Mouse (Mus musculus) left cerebral cortex, adult 2 months (tissue): ENCODE measurements around the gene Golph3. TPM values are rescaled to one million over a fixed set of nuclear protein-coding genes. Genes with fewer than 3 reads are reported as not detected.

Experiments used
- DNase-seq, 2 experiments: peaks; one replicate each; pipeline ENCODE4 v3.0.0; 2021 to 2022; ENCODE audit warnings: low spot score in 2 of 2, mixed read lengths in 1 of 2; ENCODE audit errors: extremely low spot score in 1 of 2
- H3K27ac ChIP-seq: fragments of 200-600 bp; 2 replicates; pipeline ENCODE4 v1.8.1; 2022
- H3K4me3 ChIP-seq: fragments of 200-600 bp; 2 replicates; pipeline ENCODE4 v1.8.1; 2022
- CTCF ChIP-seq: fragments of 200-600 bp; IDR thresholded peaks from 2 replicates; pipeline ENCODE4 v1.8.1; 2022; ENCODE audit warnings: antibody characterized with exemption, mild to moderate bottlenecking, moderate library complexity
- intact Hi-C: fragments of 180-260 bp; cut with DNase I; formaldehyde crosslinking; loops from one replicate; pipeline ENCODE4 v1.15.1; 2025
- total RNA-seq, 2 experiments: library from RNA; stranded (reverse); gene quantifications; 2 replicates each; pipeline ENCODE4 v1.2.3; 2021

Gene Golph3
- total RNA-seq, 2 experiments from 2014 or later = 103 to 108 TPM

- TF ChIP-seq CTCF = no peak
- intact Hi-C loops = no loop called here
Measured at GRCm38 (mm10) chr15:12346916-12347315, 25.7 kb downstream of the Golph3 start.

GRCm38 (mm10) chr15:12348950-12349349 is 27.7 kb downstream of the Golph3 start:
- intact Hi-C loops = no loop called here
- no peak for TF ChIP-seq CTCF
- H3K4me3 ChIP-seq = no peak overlapping the region
- H3K27ac ChIP-seq = no peak overlapping the region
- no peak for DNase-seq

More at GRCm38 (mm10) chr15:12346916-12347315, 25.7 kb downstream of the Golph3 start:
- H3K27ac ChIP-seq = no peak overlapping the region
- no peak overlapping the region for H3K4me3 ChIP-seq
- DNase-seq = no peak

DNA sequence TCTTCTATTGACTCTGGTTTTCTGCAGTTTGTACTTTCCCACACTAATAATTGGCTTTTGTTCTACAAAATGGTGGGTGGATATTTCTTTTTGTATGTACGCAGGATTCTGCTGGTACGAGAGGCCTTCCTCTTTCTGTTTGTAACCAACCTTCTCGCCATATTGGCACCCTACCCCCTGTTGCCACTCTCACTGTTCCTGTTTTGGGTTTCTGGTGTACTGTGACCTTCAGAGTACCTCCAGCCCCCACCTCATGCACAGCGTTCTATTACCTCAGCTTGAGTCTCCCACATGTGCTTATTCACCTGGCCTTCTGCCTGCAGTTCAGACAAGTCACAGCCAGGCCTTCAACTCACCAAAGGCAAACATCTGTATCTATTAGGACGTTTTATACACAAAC is 28.6 kb downstream of the Golph3 start:
- intact Hi-C loops = no loop called here
- TF ChIP-seq CTCF = no peak
- no peak for DNase-seq
- no peak overlapping the region for H3K4me3 ChIP-seq
- H3K27ac ChIP-seq = no peak overlapping the region

DNA sequence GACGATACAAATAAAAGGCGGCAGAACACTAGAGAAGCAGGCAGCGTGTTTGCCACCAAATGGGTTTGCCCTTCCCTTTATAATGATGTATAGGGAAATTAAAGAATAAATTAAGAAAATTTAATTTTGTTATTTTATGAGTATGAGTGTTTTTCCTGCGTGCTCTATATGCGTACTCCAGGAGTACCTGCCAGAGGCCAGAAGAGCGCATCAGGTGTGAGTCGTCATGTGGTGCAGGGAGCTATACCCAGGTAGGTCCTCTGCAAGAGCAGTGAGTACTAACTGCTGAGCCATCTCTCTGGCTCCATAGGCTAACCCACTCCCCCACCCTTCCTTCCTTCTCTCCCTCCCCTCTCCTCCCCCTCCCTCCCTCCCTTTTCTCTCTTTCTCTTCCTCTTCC is 30.2 kb downstream of the Golph3 start:
- no peak overlapping the region for H3K27ac ChIP-seq
- H3K4me3 ChIP-seq = no peak overlapping the region
- intact Hi-C loops = no loop called here
- DNase-seq = no peak
- TF ChIP-seq CTCF = no peak

GRCm38 (mm10) chr15:12354281-12354810 is 33.1 kb downstream of the Golph3 start:
- H3K4me3 ChIP-seq = no peak overlapping the region
- no peak for DNase-seq
- no peak overlapping the region for H3K27ac ChIP-seq
- intact Hi-C loops = no loop called here
- peak; percentile 7; the same call in 1 of the 2 replicates for TF ChIP-seq CTCF

GRCm38 (mm10) chr15:12355261-12355660 is 34.0 kb downstream of the Golph3 start:
- intact Hi-C loops = no loop called here
- no peak for DNase-seq
- H3K27ac ChIP-seq = no peak overlapping the region
- no peak for TF ChIP-seq CTCF
- H3K4me3 ChIP-seq = no peak overlapping the region

- Histone ChIP-seq H3K27ac (no peak overlapping the region), H3K4me3 (no peak overlapping the region)
- intact Hi-C loops = no loop called here
- DNase-seq = no peak
- TF ChIP-seq CTCF = no peak
Measured at GRCm38 (mm10) chr15:12355907-12356306, 34.7 kb downstream of the Golph3 start.

DNA sequence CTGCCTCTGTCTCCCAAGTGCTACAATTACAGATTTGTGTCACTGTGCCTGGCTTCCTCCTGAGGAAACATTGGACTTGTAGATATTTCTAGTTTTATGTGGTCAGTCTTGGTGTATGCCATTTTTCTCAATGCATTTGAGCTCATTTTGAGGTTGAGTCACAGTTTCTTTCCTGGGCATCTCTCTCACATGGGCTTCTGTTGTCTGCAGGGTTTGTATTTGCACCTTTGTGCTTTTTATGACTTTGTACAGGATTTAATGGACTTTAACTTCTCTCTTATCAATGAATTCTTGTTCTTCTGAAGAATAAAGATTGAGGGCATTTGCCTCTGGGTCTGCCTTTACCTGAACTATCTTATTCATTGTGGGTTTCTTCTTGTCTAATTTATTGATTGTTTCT is 36.2 kb downstream of the Golph3 start:
- no peak for DNase-seq
- intact Hi-C loops = no loop called here
- Histone ChIP-seq H3K4me3 (no peak overlapping the region), H3K27ac (no peak overlapping the region)
- no peak for TF ChIP-seq CTCF

GRCm38 (mm10) chr15:12358384-12358783 is 37.1 kb downstream of the Golph3 start:
- DNase-seq = no peak
- TF ChIP-seq CTCF = no peak
- H3K27ac ChIP-seq = no peak overlapping the region
- intact Hi-C loops = no loop called here
- H3K4me3 ChIP-seq = no peak overlapping the region

DNA sequence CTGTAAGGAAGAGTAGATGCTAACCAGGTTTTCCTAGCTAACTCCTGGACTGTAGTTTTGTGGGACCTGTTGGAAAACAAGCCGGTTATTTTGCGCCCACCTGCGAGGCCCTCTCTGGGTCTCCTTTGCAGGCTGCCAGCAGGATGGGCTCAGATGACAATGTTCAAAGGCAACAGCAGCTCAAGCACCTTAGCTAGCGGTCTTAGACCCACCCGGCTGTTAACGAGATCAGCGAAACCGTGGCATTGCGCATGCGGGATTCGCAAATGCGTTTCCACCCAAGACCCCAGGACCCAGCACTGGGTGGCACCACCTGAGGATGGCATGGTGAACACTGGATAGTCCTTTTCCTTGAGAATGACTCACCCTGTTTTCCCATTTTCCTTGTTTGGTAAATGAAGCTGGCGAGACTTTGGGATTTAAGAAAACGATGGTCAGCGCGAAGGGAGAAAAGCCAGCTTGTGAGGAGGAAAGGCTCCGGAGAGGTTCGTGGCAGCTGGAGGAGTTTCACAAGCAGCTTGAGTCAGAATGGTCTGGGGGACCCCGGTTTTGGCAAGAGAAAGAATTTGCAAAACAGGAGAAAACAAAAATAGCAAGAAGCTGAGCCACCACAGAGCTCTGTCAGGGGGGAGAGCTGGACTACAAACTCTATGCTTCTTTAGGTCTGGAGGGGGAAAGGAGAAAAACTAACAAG is 39.4 kb downstream of the Golph3 start:
- no peak for DNase-seq
- no peak for TF ChIP-seq CTCF
- intact Hi-C loops = loop anchor here (10.0 kb wide), 2 partner anchors 374 to 386 kb away; partner anchors contain the start of gene Pdzd2
- no peak overlapping the region for H3K4me3 ChIP-seq
- no peak overlapping the region for H3K27ac ChIP-seq

- TF ChIP-seq CTCF = no peak
- intact Hi-C loops = loop anchor here (10.0 kb wide), 2 partner anchors 373 to 387 kb away; partner anchors contain the start of gene Pdzd2
- peak overlapping the region; percentile 54; the same call in 1 of the 2 replicates for H3K27ac ChIP-seq
- H3K4me3 ChIP-seq = no peak overlapping the region
- no peak for DNase-seq
Measured at GRCm38 (mm10) chr15:12362001-12362700, 40.9 kb downstream of the Golph3 start.

DNA sequence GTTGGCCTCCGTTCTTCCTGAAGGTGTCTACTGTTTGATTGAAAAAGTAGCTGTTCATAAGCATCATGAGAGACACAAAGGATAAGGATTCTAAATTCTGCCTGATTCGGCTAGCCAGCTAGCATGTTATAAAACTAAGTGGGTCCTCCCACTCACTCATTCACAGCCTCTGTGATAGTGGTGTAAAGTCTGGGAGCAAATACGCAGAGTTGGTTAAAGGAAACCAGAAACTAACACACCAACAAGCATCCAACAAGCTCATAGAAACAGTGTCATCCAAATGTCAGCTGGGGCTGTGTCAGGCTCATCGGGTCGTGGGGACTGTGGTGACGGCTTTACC is 41.4 kb downstream of the Golph3 start:
- DNase-seq = no peak
- peak overlapping the region; percentile 54; the same call in 1 of the 2 replicates for H3K27ac ChIP-seq
- intact Hi-C loops = loop anchor here (10.0 kb wide), 2 partner anchors 372 to 388 kb away; partner anchors contain the start of gene Pdzd2
- no peak for TF ChIP-seq CTCF
- H3K4me3 ChIP-seq = no peak overlapping the region
